Mouse (Mus musculus) gastrocnemius, postnatal 25 days (tissue): ENCODE results near the gene Uba2. TPM values are rescaled to one million over a fixed set of nuclear protein-coding genes. Genes with fewer than 3 reads are reported as not detected.

ENCODE experiments used
- total RNA-seq, 2 experiments: library from RNA; stranded (reverse); gene quantifications; 1 replicate in 1 of 2; 2 replicates in 1 of 2; pipeline ENCODE4 v1.2.3; 2021

The Uba2 gene
- total RNA-seq, 2 experiments from 2014 or later: 32.4 to 36.7 TPM

Other genes with a start within 250 kb of the Uba2 start
- gene Scgb2b26, start 224.6 kb downstream of the Uba2 start, total RNA-seq: not detected
- not detected for gene Scgb2b27, start 155.7 kb downstream of the Uba2 start, total RNA-seq
- not detected for gene Scgb1b27, start 148.1 kb downstream of the Uba2 start, total RNA-seq
- gene Scgb1b30, start 74.2 kb downstream of the Uba2 start, total RNA-seq: not detected
- gene Wtip, start 36.3 kb downstream of the Uba2 start, total RNA-seq: 1 to 10 TPM; 4.8 to 7.0 TPM
- 10 to 100 TPM; 14.3 to 15.9 TPM for gene Pdcd2l, start 27.1 kb upstream of the Uba2 start, total RNA-seq
- 1,000 to 10,000 TPM in 1 of 2 experiments, 100 to 1,000 TPM in 1; 948 to 1,062 TPM for gene Gpi1, start 60.7 kb upstream of the Uba2 start, total RNA-seq
- gene Gm6096, start 81.4 kb upstream of the Uba2 start, total RNA-seq: not detected
- 10 to 100 TPM; 31.6 to 38.9 TPM for gene 4931406P16Rik, start 144.0 kb upstream of the Uba2 start, total RNA-seq
- gene Lsm14a, start 223.7 kb upstream of the Uba2 start, total RNA-seq: 10 to 100 TPM; 61.8 to 73.9 TPM